Mouse (Mus musculus): ENCODE measurements around the gene Ippk. TPM values are rescaled to one million over a fixed set of nuclear protein-coding genes. Genes with fewer than 3 reads are reported as not detected.

The Ippk gene
- polyA plus RNA-seq, 1 experiment, result 0.01 TPM

DNA sequence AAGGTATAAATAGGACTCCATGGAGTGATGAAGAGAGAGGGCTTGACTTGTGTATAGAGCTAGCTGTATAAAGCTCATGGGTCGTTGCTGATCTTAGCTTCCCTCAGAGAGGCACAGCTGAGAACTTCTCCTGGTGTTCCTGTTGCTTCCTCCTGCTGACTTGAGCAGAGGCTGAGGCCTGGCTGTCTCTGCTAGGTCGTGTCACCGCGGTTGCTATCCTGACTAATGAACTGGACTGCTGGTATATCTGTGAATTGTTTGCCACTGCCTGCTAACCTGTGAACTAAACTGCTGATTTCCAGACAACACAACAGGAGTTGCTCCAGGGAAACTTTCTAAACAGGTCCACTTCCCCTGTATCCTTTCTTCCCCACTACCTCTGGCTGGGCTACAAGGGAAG is 49.3 kb downstream of the Ippk start:
- no peaks in the 10 kb centered on the region for H3K27me3 ChIP-seq (ENCODE audit: control insufficient read depth)
- peaks cover 30% of the 10 kb centered on the region for H3K36me3 ChIP-seq (ENCODE audit: control insufficient read depth)
- TF ChIP-seq TAL1 (IDR thresholded peaks at IDR 0.05; ENCODE audit: low read length) (no peak), GATA1 (IDR thresholded peaks at IDR 0.05; ENCODE audit: low read length) (no peak)
- no peaks in the 10 kb centered on the region for H3K9me3 ChIP-seq (ENCODE audit: control insufficient read depth, low read length)
- H3K4me1 ChIP-seq (ENCODE audit: control insufficient read depth), result peaks cover 2% of the 10 kb centered on the region; the same call in 1 of the 2 replicates
- H3K4me3 ChIP-seq (replicated peaks), result no peak overlapping the region

DNA sequence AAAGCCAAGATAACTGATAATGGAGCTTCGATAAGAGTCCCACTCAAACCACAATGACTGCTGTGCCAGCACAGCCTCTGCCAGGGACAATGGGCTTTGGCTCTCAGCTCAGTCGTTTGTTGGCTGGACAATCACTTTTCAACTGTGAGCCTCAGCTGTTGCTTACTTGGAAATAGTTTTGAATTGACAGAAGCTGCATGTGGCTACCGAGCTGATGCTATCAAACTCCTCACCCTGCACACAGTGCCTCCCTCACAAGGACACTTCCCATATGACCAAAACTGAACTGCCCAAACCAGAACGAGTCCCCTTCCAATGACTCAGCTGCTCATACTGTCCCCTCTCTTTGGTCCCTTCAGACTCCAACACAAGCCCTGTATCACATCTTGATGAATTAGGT is 49.8 kb downstream of the Ippk start:
- H3K4me1 ChIP-seq (ENCODE audit: control insufficient read depth), result peaks cover under 1% of the 10 kb centered on the region; the same call in 1 of the 2 replicates
- no peaks in the 10 kb centered on the region for H3K27me3 ChIP-seq (ENCODE audit: control insufficient read depth)
- H3K36me3 ChIP-seq (ENCODE audit: control insufficient read depth), result peaks cover 25% of the 10 kb centered on the region
- no peak overlapping the region for H3K4me3 ChIP-seq (replicated peaks)
- no peak for TF ChIP-seq TAL1 (IDR thresholded peaks at IDR 0.05; ENCODE audit: low read length)
- TF ChIP-seq GATA1 (IDR thresholded peaks at IDR 0.05; ENCODE audit: low read length), result no peak
- no peaks in the 10 kb centered on the region for H3K9me3 ChIP-seq (ENCODE audit: control insufficient read depth, low read length)

DNA sequence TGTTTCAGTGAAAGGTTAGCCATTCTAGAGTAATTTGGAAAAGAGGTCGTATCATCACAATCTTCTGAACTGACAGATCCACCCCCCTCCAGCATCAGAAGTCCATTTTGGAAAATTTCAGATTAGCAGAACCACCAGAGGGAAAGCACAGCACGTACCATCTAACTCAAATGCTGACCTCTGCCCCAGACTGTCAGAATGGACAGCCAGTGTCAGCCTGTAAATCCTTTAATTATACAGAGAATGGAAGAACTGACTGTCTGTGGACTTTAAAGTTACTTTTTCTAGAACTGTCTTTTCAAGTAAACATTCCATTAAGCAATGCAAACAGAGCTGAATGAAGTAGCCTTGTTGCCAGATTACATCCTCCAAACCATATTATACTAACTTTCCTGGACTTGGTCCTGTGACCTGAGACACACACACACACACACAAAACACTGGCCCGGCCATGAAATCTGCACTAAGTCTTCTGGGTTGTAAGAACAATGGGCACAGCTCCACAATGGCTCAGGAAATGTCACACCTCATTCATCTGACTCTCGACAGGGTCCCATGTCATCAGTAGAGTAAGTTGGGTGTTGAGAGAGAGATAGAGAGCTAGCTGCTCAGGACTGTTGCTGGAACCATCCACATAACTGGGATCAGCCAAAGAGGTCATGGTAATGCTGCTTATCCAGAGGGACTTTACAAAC is 51.1 kb downstream of the Ippk start:
- no peaks in the 10 kb centered on the region for H3K27me3 ChIP-seq (ENCODE audit: control insufficient read depth)
- H3K4me3 ChIP-seq (replicated peaks), result no peak overlapping the region
- no peak for TF ChIP-seq GATA1 (IDR thresholded peaks at IDR 0.05; ENCODE audit: low read length)
- TF ChIP-seq TAL1 (IDR thresholded peaks at IDR 0.05; ENCODE audit: low read length), result no peak
- no peaks in the 10 kb centered on the region for H3K4me1 ChIP-seq (ENCODE audit: control insufficient read depth)
- peaks cover 17% of the 10 kb centered on the region for H3K36me3 ChIP-seq (ENCODE audit: control insufficient read depth)
- H3K9me3 ChIP-seq (ENCODE audit: control insufficient read depth, low read length), result no peaks in the 10 kb centered on the region

DNA sequence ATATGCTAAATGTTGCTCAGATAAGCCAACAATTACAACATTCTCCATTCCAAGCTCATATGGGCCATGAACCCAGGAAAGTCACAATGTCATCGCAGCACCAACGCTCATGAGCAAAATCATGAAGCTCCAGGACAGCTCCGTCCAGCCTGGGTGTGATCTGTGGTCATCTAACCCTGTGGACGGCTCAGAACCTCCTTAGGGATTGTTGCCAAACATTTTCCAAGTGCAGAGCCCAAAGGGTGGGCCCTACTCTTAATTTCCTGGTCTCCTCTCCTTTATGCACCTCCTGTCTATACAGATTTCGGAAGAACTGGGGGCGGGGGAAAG is 51.6 kb downstream of the Ippk start:
- TF ChIP-seq GATA1 (IDR thresholded peaks at IDR 0.05; ENCODE audit: low read length) (no peak), TAL1 (IDR thresholded peaks at IDR 0.05; ENCODE audit: low read length) (no peak)

DNA sequence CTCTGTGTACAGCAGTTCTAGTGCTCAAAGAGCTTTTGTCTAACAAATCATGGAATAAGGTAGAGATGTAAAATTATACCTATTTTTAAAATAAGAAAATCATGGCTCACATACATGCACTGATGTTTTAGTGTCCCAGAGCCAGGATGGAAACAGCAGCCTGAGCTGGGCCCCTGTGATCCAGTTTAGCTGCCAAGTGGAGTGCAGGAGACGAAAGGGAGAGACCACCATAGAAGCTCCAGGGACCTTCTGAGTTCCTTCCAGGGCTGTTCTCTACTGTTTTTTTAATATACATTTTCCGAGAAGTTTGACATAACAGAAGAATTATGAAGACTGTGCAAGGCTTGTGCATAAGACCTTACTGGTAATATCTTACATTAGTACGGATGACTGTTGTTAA is 56.8 kb downstream of the Ippk start:
- no peaks in the 10 kb centered on the region for H3K36me3 ChIP-seq (ENCODE audit: control insufficient read depth)
- H3K4me1 ChIP-seq (ENCODE audit: control insufficient read depth), result no peaks in the 10 kb centered on the region
- no peaks in the 10 kb centered on the region for H3K27me3 ChIP-seq (ENCODE audit: control insufficient read depth)
- no peak overlapping the region for H3K4me3 ChIP-seq (replicated peaks)
- no peaks in the 10 kb centered on the region for H3K9me3 ChIP-seq (ENCODE audit: control insufficient read depth, low read length)
- TF ChIP-seq GATA1 (IDR thresholded peaks at IDR 0.05; ENCODE audit: low read length) (no peak), TAL1 (IDR thresholded peaks at IDR 0.05; ENCODE audit: low read length) (no peak)

More for the DNA sequence above, 51.6 kb downstream of the Ippk start:
- peaks cover 13% of the 10 kb centered on the region for H3K36me3 ChIP-seq (ENCODE audit: control insufficient read depth)
- no peaks in the 10 kb centered on the region for H3K4me1 ChIP-seq (ENCODE audit: control insufficient read depth)
- no peak overlapping the region for H3K4me3 ChIP-seq (replicated peaks)
- no peaks in the 10 kb centered on the region for H3K9me3 ChIP-seq (ENCODE audit: control insufficient read depth, low read length)
- H3K27me3 ChIP-seq (ENCODE audit: control insufficient read depth), result no peaks in the 10 kb centered on the region

DNA sequence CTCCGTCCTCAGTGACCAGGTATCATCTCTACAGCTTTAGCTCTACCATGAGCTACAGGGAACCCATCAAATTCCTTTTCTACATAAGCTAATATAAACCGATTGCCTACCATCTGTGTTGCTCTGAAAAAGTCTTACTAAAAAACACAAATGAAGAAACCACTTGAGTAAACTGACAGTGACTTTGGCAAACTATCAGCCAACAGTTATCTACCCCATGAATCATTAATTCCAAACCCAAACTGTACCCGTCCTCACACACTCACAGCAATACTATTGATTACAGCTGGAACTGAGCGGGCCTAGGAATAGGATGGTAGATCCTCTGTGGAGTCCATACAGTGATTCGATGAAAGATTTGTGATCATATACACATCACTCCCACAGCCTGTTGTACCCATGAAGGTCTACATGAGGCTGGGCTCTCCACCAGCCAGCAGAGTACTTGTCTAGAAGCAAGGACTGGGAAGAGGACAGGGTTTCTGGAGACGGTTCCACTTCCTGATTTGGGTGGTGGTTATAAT is 57.9 kb downstream of the Ippk start:
- Histone ChIP-seq H3K4me1 (ENCODE audit: control insufficient read depth) (no peaks in the 10 kb centered on the region), H3K4me3 (replicated peaks) (no peak overlapping the region), H3K9me3 (ENCODE audit: control insufficient read depth, low read length) (no peaks in the 10 kb centered on the region), H3K27me3 (ENCODE audit: control insufficient read depth) (no peaks in the 10 kb centered on the region), H3K36me3 (ENCODE audit: control insufficient read depth) (no peaks in the 10 kb centered on the region)
- no peak for TF ChIP-seq GATA1 (IDR thresholded peaks at IDR 0.05; ENCODE audit: low read length)
- no peak for TF ChIP-seq TAL1 (IDR thresholded peaks at IDR 0.05; ENCODE audit: low read length)

DNA sequence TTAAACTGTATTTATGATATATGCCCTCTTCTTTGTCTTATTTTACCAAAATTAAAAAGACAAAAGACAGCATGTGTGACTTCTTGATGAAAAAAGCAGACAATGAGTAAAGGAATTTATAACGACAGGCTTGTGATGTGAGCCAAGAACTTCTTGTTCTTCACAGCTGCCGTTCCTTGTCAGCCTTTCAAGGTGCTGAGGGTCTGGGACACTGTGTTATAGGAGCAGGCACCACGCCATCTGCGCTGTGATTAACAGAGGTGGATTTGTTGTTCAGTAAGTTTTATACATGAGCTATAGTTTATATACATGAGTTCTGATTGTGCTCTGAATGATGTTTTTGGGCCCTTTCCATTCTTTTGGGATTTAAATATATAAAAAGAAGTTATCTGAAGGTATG is 58.4 kb downstream of the Ippk start:
- H3K36me3 ChIP-seq (ENCODE audit: control insufficient read depth), result no peaks in the 10 kb centered on the region
- no peaks in the 10 kb centered on the region for H3K27me3 ChIP-seq (ENCODE audit: control insufficient read depth)
- TF ChIP-seq TAL1 (IDR thresholded peaks at IDR 0.05; ENCODE audit: low read length) (no peak), GATA1 (IDR thresholded peaks at IDR 0.05; ENCODE audit: low read length) (no peak)
- no peak overlapping the region for H3K4me3 ChIP-seq (replicated peaks)
- H3K4me1 ChIP-seq (ENCODE audit: control insufficient read depth), result no peaks in the 10 kb centered on the region
- H3K9me3 ChIP-seq (ENCODE audit: control insufficient read depth, low read length), result no peaks in the 10 kb centered on the region

DNA sequence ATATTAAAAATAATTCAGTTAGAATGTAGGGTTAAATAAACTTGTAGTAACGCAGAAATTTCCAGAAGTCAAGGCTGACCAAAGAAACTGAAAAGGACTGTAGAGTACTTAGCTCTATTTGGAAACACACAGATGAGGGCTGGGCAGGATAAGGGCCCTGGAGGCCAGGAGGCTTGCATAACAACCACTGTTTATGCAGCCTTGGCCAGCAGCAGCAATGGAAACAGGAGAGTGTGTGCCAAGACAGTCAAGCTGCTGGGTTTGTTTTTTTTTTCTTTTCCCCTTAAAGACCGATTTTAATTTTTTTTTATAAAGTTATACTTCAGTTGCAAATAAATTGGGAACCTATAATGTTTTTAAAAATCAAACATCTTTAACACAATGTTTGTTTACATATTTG is 59.0 kb downstream of the Ippk start:
- Histone ChIP-seq H3K27me3 (ENCODE audit: control insufficient read depth) (no peaks in the 10 kb centered on the region), H3K4me3 (replicated peaks) (no peak overlapping the region), H3K4me1 (ENCODE audit: control insufficient read depth) (no peaks in the 10 kb centered on the region), H3K36me3 (ENCODE audit: control insufficient read depth) (no peaks in the 10 kb centered on the region), H3K9me3 (ENCODE audit: control insufficient read depth, low read length) (no peaks in the 10 kb centered on the region)
- no peak for TF ChIP-seq GATA1 (IDR thresholded peaks at IDR 0.05; ENCODE audit: low read length)
- no peak for TF ChIP-seq TAL1 (IDR thresholded peaks at IDR 0.05; ENCODE audit: low read length)

DNA sequence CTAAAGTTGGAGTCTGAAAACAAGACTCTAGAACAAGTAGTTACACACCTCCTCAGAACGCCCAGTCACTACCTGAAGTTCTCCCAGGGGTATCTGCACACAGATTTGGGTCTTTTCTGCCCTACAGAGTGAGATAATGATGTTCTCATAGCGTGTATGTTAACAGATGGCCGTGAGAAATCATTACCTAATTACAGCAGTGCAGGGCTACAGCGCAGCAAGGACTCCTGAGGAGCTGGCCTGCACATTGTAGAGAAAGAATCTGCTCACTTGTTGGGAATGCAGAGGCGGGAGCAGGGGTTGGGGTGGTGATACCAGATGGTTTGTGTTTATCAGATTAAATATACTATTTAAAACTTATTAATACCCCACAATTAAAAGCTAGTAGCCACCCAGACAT is 59.5 kb downstream of the Ippk start:
- no peak overlapping the region for H3K4me3 ChIP-seq (replicated peaks)
- H3K9me3 ChIP-seq (ENCODE audit: control insufficient read depth, low read length), result no peaks in the 10 kb centered on the region
- H3K27me3 ChIP-seq (ENCODE audit: control insufficient read depth), result no peaks in the 10 kb centered on the region
- H3K36me3 ChIP-seq (ENCODE audit: control insufficient read depth), result no peaks in the 10 kb centered on the region
- TF ChIP-seq TAL1 (IDR thresholded peaks at IDR 0.05; ENCODE audit: low read length) (no peak), GATA1 (IDR thresholded peaks at IDR 0.05; ENCODE audit: low read length) (no peak)
- H3K4me1 ChIP-seq (ENCODE audit: control insufficient read depth), result no peaks in the 10 kb centered on the region

DNA sequence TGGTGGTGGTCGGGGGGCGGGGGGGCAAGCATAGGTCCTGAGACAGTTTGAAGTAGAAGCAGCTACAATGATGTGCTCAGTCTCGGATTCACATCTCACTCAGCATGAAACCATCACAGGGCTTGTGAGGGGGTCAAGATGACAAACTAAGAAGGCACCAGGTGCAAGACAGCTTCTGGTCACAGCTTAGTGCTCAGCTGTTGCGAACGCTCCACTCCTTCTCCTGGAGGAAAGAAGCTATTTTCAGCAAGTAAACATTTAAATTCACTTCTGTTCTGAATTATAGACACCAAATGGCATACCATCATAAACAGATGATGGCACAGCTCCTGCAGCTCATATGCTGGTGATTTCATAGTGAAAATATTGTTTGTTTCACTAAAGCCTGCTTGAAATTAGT is 64.3 kb downstream of the Ippk start:
- Histone ChIP-seq H3K9me3 (ENCODE audit: control insufficient read depth, low read length) (no peaks in the 10 kb centered on the region), H3K4me1 (ENCODE audit: control insufficient read depth) (no peaks in the 10 kb centered on the region), H3K27me3 (ENCODE audit: control insufficient read depth) (no peaks in the 10 kb centered on the region), H3K36me3 (ENCODE audit: control insufficient read depth) (no peaks in the 10 kb centered on the region), H3K4me3 (replicated peaks) (no peak overlapping the region)
- no peak for TF ChIP-seq TAL1 (IDR thresholded peaks at IDR 0.05; ENCODE audit: low read length)
- no peak for TF ChIP-seq GATA1 (IDR thresholded peaks at IDR 0.05; ENCODE audit: low read length)

Data from erythroblast, embryonic 14.5 days (primary cell).